Mouse (Mus musculus): ENCODE data around the gene Slc25a22.
"Not testable (repeated sequence)": the region's sequence is repeated elsewhere in the genome, so short reads cannot be mapped to it uniquely, and the experiment has no call there.

Slc25a22 gene

DNA sequence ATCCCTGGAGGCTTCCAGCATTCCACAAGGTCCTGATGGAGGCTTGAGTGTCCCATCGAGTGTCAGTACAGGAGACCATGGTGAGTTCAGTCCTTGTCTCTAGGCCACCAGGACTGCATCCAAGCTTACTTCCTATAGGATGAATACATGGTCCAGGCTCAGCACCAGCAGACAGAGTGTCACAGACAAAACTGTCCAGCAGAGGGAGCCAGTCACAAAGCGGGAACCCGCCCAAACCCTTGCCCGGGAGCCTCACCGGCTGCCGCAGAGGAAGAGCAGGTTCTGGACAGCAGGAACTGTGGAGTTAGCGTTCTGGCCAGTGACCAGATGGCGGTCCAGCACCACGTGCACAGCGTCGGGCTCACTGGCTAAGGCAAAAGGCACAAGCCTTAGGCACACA lies 28.9 kb downstream of the Slc25a22 start:
- peak; percentile 88 for DNase-seq

GRCm38 (mm10) chr7:141407670-141408069 lies 30.0 kb downstream of the Slc25a22 start:
- not testable (repeated sequence) for DNase-seq

DNA sequence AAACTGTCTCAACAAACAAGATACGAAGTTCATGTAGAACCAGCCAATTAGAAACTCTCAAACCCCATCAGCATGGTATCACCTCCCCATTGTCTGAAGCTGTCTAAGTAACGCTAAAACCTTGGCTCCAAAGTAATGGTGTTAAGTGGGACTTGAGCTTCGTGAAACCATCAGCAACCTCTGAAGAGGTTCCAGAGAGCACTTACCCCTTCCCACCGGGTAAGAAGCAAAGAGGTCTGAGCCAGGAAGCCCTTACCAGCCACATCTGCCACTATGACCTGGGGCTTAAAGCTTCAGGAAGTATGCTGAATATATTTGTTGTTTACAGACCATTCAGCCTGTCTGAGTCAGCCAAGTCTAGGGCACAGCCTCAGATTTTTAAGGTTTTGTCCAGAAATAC lies 32.2 kb downstream of the Slc25a22 start:
- no peak for DNase-seq

DNA sequence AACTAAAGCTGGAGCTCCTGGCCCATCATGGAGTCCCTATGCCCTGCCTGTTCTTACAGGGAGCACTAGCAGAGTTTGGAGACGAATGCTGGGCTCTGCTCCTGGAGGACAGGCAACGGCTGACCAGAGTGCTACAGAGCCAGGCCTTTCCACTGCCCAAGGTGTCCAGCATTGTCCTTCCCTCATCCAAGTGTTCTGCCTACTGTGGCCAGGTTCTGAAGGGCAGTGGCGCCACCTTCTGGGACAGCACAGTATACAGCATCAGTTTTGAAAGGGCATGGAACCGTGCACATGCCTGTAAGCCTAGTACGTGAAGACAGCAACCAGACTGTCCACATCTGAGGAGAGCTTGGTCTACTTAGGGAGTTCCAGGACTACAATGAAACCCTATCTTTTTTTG lies 34.4 kb downstream of the Slc25a22 start:
- peak; percentile 52 for DNase-seq

DNA sequence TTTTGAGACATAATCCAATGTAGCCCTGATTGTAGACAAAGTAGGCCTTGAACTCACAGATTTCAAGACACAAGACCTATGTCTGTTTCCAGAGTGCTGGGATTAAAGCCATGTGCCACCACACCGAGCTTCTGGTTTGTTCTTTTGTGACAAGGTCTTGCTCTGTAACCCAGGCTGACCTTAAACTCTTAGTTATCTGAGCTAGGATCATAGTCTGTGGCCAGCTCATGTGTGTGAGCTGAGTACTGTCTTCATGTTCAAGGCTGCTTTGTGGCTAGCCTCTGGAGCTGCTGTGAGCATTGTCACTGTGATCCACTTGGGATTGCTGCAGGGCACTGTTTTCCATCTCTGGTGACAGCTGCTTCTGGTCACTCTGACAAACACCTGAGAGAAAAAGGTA lies 42.3 kb downstream of the Slc25a22 start:
- DNase-seq = no peak

- peak; percentile 69 for DNase-seq
These were observed 42.9 kb downstream of the Slc25a22 start for GRCm38 (mm10) chr7:141394771-141395170.

DNA sequence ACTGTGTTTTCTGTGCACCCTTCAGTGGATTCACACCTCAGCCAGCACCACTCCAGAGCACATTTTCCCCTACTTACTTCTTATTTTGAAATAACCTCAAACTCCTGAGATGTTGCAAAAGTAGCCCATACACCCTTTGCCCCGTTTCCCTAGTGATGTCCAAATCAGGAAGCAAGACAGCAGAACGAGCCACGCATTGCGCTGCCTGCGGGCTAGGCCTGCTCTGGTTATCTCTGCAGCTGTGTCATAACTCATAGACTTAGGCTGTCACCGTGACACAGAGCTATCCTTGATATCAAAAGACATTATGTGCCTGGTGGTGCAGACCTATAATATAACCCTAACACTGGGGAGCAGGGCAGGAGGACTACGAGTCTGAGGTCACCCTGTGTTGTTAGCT lies 43.5 kb downstream of the Slc25a22 start:
- DNase-seq = no peak

GRCm38 (mm10) chr7:141392552-141393222 lies 45.0 kb downstream of the Slc25a22 start:
- no peak for DNase-seq

- DNase-seq = peak; percentile 95
These were observed 45.8 kb downstream of the Slc25a22 start, which contains the start of gene Taldo1 for GRCm38 (mm10) chr7:141391625-141392551. Gene Taldo1 (plus strand): TSS chr7:141392199.

DNA sequence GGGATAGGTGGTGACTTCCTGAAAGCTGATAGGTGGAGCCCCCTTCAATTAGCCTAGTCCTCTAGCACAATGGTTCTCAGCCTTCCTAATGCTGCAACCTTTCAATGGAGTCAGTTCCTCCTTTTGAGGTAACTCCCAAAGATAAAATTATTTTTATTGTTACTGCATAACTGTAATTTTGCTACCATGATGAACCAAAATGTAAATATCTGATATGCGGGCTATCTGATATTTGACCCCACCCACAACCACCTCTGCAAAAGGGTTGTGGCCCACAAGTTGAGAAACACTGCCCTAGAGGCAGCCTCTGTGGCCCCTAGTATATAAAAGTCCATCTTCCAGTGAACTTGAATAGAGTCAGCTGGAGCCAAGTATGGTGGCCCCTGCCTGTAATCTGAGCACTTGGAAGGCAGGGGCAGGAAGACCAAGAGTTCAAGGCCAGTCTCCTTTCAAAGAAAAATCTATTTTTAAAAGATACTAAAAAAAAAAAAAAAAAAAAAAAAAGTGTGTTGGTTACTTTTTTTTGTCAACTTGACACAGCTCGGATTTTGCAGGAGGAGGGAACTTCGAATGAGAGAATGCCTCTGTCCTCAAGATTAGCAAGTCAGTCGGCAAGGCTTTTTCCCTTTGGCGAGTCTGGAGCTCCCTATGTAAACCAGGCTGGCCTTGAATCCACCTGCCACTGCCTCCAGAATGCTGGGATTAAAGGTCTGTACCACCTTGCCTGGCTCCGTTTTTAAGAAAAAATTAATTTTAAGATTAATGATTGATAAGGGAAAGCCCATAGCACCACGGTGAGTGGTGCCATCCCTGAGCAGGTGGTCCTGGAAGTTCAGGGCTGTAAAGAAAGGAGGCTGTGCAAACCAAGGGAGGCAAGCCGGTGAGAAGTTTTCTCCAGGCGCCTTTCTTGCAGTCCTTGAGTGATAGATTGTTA lies 47.1 kb downstream of the Slc25a22 start:
- DNase-seq = no peak

DNA sequence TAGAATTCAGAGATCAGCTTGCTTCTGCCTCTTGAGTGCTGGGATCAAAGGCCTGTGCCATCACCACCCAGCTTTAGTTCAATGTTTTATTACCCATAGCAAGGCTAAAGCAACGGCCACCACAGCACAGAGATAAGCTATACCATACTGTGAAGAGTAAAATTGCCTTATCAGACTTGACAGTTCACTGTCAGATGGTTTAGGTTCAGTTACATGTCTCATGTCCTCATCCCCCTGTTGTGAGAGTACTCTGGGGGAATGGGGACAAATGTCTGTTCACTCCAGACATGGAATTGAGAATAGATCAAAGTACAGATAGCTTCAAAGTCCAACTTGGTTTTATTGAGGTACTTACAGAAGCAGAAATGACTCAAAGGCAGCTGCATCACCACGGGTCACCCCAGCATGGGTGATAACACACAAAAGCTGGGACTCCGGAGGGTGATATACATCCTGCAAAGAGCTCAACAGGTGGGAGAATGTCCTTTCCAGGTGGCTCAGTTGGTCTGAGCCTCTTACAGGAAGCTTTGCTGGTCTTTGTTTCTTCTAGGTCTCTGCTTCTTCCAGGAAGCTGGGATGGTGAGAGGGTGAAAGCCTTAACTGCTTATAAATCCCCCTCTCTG lies 49.1 kb downstream of the Slc25a22 start:
- DNase-seq = no peak

DNA sequence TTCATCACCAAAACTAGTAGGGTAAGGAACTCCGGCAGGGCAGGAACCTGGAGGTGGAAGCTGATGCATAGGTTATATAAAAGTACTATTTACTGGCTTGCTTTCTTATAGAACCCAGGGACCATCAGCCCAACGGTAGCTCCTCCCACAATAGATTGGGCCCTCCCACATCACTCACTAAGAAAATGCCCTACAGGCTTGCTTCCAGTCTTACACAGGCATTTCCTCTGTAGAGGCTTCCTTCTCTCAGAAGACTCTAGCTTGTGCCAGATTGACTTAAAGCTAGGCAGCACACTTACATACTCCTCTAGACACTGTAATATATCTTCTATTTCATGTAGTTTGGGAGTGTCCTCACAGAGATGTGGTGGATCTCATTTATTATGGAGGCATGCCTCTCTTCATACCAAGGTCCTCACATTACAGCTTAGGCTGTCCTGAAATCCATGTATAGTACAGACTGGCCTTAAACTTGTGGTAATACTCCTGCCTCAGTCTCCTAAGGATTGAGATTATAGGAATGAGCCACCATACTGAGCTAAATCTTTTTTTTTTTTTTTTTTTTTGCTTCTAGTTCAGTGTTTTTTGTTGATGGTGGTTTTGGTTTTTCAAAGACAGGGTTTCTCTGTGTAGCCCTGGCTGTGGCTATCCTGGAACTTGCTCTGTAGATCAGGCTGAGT lies 49.7 kb downstream of the Slc25a22 start:
- no peak for DNase-seq

- DNase-seq = no peak
These were observed 56.4 kb downstream of the Slc25a22 start for GRCm38 (mm10) chr7:141381068-141381835.

All from right cerebral cortex, postnatal 14 days (tissue).